Mouse (Mus musculus): ENCODE results near the gene Mettl2. TPM values are rescaled to one million over a fixed set of nuclear protein-coding genes. Genes with fewer than 3 reads are reported as not detected.

Gene Mettl2
- polyA plus RNA-seq, 1 experiment from 2014 or later: 22.3 TPM

DNA sequence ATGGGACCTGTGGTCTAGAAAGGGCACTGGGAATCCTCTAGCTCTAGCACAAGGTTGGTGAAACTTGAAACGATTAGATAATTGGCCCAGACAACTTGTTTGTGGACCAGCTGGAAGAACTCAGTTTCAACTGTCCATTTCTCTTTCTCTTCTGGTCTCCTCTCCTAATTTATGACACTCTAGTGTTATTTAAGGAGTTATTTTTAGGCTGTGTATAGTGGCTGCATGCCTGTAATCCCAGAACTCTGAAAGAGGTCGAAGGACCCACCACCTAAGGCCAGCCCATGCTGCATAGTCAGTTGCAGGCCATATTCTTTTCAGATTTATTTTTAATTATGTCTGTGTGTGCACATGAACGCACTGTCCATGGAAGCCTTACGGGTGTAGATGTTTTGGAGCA is 53.3 kb downstream of the Mettl2 start:
- DNase-seq (ENCODE audit: low spot score): peak; percentile 83
- Histone ChIP-seq H3K9ac (ENCODE audit: low read depth, low read length) (no peak overlapping the region), H3K36me3 (ENCODE audit: insufficient read depth, low read length) (peaks cover 4% of the 10 kb centered on the region; the same call in 1 of the 2 replicates), H3K27ac (peak overlapping the region; percentile 98), H3K4me2 (ENCODE audit: low read length) (peak overlapping the region; percentile 90), H3K4me1 (replicated peaks; ENCODE audit: insufficient read depth, low read length) (peaks cover 9% of the 10 kb centered on the region), H3K9me3 (replicated peaks; ENCODE audit: low read length) (no peaks in the 10 kb centered on the region), H3K27me3 (ENCODE audit: insufficient read depth, low read length) (no peaks in the 10 kb centered on the region), H3K4me3 (replicated peaks; ENCODE audit: low read depth, low read length) (peak overlapping the region; percentile 96)
- WGBS: 29% methylated on average over 4 of the region's 4 CpGs
- no peak for ATAC-seq (replicated peaks; ENCODE audit: low FRiP score, low read depth)
- no peak for TF ChIP-seq CTCF (IDR thresholded peaks at IDR 0.05; ENCODE audit: low read depth)

DNA sequence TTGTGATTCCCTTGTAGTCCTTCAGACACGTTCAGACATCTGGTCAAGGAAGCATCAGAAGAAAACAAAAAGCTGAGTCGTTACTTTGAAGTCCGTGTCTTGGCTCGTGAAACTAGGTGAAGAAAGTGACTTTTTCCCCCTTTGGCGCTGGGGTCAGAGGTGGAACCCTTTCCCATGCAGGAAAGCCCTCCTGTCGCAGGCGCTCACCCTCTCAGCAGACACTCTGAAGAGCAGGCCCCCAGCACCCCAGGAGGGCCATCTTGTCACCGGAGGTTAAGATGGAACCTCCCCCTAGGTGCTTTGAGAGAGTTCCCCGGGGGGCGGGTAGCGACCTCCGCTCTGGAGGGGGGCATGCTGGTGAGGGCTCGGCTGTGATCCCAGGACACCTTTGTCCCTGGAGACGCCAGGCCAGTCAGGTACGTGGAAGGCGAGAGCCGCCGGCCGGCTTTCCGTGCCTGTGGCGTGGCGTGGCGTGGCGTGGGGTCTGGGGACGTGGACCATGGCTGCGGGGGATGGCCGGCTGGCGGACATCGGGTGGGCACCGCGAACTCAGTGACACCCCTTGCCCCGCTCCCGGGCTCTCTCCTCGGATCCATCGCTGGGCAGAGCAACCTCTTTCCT is 54.4 kb downstream of the Mettl2 start:
- ATAC-seq (replicated peaks; ENCODE audit: low FRiP score, low read depth) (peak; percentile 35), DNase-seq (ENCODE audit: low spot score) (peak; percentile 47)
- no peaks in the 10 kb centered on the region for H3K9me3 ChIP-seq (replicated peaks; ENCODE audit: low read length)
- TF ChIP-seq CTCF (IDR thresholded peaks at IDR 0.05; ENCODE audit: low read depth): no peak
- WGBS: under 1% methylated on average over 34 of the region's 35 CpGs
- H3K4me1 ChIP-seq (replicated peaks; ENCODE audit: insufficient read depth, low read length): peaks cover 9% of the 10 kb centered on the region
- peak overlapping the region; percentile 100 for H3K9ac ChIP-seq (ENCODE audit: low read depth, low read length)
- H3K27me3 ChIP-seq (ENCODE audit: insufficient read depth, low read length): no peaks in the 10 kb centered on the region
- peaks cover 9% of the 10 kb centered on the region for H3K36me3 ChIP-seq (ENCODE audit: insufficient read depth, low read length)
- H3K27ac ChIP-seq: peak overlapping the region; percentile 98
- H3K4me2 ChIP-seq (ENCODE audit: low read length): peak overlapping the region; percentile 90
- peak overlapping the region; percentile 96 for H3K4me3 ChIP-seq (replicated peaks; ENCODE audit: low read depth, low read length)

DNA sequence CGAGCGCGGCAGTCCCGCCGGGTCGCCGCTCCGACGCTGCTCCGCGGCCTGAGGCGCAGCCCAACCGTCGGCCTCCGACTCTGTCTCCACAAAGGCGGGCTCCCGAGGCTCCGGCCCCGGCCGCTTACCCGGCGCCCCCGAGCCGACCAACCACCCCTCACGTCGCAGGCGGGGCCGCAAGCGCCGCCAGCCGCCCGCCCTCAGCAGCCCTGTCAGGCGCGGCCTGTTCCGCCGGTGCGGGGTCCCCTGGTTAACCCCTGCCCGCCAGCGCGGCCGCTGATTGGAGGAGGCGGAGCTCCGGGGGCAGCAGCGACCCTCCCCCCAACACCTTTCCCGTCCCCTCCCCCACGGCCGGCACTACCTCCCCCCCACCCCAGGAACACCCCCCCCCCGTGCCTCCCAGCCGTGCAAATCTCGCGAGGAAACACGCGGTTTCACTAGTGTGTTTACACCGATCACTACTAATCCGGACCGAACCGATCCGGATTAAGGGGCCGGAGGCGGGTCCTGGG is 55.0 kb downstream of the Mettl2 start:
- H3K9ac ChIP-seq (ENCODE audit: low read depth, low read length): peak overlapping the region; percentile 100
- no peaks in the 10 kb centered on the region for H3K27me3 ChIP-seq (ENCODE audit: insufficient read depth, low read length)
- no peaks in the 10 kb centered on the region for H3K9me3 ChIP-seq (replicated peaks; ENCODE audit: low read length)
- TF ChIP-seq CTCF (IDR thresholded peaks at IDR 0.05; ENCODE audit: low read depth): no peak
- ATAC-seq (replicated peaks; ENCODE audit: low FRiP score, low read depth) (peak; percentile 97), DNase-seq (ENCODE audit: low spot score) (peak; percentile 96)
- H3K4me2 ChIP-seq (ENCODE audit: low read length): peak overlapping the region; percentile 90
- H3K4me3 ChIP-seq (replicated peaks; ENCODE audit: low read depth, low read length): peak overlapping the region; percentile 96
- H3K36me3 ChIP-seq (ENCODE audit: insufficient read depth, low read length): peaks cover 9% of the 10 kb centered on the region
- peak overlapping the region; percentile 98 for H3K27ac ChIP-seq
- 0% methylated on average over 46 of the region's 60 CpGs for WGBS
- peaks cover 9% of the 10 kb centered on the region for H3K4me1 ChIP-seq (replicated peaks; ENCODE audit: insufficient read depth, low read length)

DNA sequence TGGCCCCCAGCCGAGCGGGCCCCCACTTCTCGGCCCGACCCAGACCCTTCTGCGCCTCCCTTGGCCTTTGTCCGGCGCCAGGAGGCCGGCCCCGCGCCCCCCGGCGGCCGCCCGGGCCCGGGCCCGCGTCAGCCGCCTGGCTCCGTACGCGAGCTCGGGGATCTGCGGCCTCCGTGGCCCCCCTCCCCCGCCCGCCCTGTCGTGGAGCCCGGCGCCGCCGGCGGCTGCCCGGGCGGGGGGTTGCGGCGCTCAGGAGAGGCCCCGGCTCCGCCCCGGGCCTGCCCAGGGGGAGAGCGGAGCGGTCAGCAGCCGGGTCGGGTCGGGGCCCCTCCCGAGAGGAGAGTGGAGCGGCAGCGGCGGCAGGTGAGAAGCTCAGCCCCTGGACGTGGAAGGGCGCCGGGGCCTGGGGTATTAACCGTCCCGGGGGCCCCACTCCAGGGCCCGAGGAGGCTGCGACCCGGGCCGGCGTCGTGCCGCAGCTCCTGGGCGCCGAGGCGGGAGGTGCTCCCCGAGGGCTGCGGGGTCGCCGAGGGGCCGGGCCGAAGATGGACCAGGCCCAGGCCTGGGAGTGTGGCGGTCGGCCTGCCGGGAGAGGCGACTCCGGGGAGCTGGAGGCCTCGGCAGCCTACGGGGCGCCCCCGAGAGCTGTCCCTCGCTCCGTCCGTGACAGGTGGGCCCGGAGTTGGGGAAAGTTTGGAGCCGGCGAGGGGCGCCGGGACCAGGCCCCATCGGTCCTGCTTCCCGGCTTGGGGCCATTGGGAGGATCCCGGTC is 55.6 kb downstream of the Mettl2 start:
- Histone ChIP-seq H3K36me3 (ENCODE audit: insufficient read depth, low read length) (peaks cover 9% of the 10 kb centered on the region), H3K27ac (peak overlapping the region; percentile 98), H3K9ac (ENCODE audit: low read depth, low read length) (peak overlapping the region; percentile 100), H3K4me1 (replicated peaks; ENCODE audit: insufficient read depth, low read length) (peaks cover 9% of the 10 kb centered on the region), H3K4me3 (replicated peaks; ENCODE audit: low read depth, low read length) (peak overlapping the region; percentile 96), H3K9me3 (replicated peaks; ENCODE audit: low read length) (no peaks in the 10 kb centered on the region), H3K27me3 (ENCODE audit: insufficient read depth, low read length) (no peaks in the 10 kb centered on the region), H3K4me2 (ENCODE audit: low read length) (peak overlapping the region; percentile 90)
- no peak for TF ChIP-seq CTCF (IDR thresholded peaks at IDR 0.05; ENCODE audit: low read depth)
- WGBS: 5% methylated on average over 64 of the region's 89 CpGs
- ATAC-seq (replicated peaks; ENCODE audit: low FRiP score, low read depth) (peak; percentile 3; the same call in 1 of the 2 replicates), DNase-seq (ENCODE audit: low spot score) (peak; percentile 37)

DNA sequence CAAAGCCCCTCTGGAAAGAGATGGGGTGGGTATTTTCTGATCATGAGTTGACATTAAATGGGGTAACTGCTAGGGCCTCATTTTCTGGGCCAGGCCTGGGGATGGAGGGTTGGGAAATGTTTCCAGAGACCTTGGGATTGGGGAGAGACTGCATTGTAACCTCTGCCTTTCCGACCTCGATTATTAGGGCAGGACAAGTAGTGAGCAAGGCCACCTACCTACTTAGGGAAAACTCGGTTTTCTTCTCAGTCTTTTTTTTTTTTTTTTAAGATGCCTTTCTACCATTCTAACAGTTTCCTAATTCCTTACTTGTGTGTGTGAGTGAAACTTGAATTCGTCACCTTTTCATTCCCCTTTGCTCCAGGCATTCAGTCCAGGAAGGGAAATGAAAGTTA is 56.2 kb downstream of the Mettl2 start:
- Histone ChIP-seq H3K4me3 (replicated peaks; ENCODE audit: low read depth, low read length) (peak overlapping the region; percentile 96), H3K9ac (ENCODE audit: low read depth, low read length) (peak overlapping the region; percentile 100), H3K4me1 (replicated peaks; ENCODE audit: insufficient read depth, low read length) (peaks cover 9% of the 10 kb centered on the region), H3K4me2 (ENCODE audit: low read length) (peak overlapping the region; percentile 90), H3K9me3 (replicated peaks; ENCODE audit: low read length) (no peaks in the 10 kb centered on the region), H3K27me3 (ENCODE audit: insufficient read depth, low read length) (no peaks in the 10 kb centered on the region), H3K36me3 (ENCODE audit: insufficient read depth, low read length) (peaks cover 9% of the 10 kb centered on the region), H3K27ac (peak overlapping the region; percentile 98)
- ATAC-seq (replicated peaks; ENCODE audit: low FRiP score, low read depth) (no peak), DNase-seq (ENCODE audit: low spot score) (no peak)
- 3% methylated on average over 4 of the region's 4 CpGs for WGBS
- TF ChIP-seq CTCF (IDR thresholded peaks at IDR 0.05; ENCODE audit: low read depth): no peak

DNA sequence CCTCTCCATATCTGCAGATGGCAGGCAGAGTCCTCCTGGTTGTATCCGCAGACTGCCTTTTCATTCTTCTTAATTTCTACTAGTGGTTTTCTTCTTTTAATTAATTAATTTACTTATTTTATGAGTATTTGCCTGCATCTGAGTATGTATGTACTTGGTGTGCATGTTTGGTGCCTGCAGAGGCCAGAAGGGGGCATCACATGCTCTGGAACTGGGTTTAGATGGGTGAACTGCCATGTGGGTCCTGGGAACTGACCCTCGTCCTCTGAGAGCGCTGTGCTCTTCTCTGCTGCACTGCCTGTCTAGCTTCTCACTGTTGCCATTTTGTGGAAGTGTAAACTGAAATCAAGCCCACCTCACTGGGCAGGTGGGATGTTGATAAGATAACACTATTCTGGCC is 58.5 kb downstream of the Mettl2 start:
- H3K4me1 ChIP-seq (replicated peaks; ENCODE audit: insufficient read depth, low read length): peaks cover 5% of the 10 kb centered on the region; the same call in 1 of the 2 replicates
- peak; percentile 29 for TF ChIP-seq CTCF (IDR thresholded peaks at IDR 0.05; ENCODE audit: low read depth)
- no peak for DNase-seq (ENCODE audit: low spot score)

More for the DNA sequence above, 58.5 kb downstream of the Mettl2 start:
- no peak overlapping the region for H3K4me2 ChIP-seq (ENCODE audit: low read length)
- 89% methylated on average over 3 of the region's 3 CpGs for WGBS
- no peaks in the 10 kb centered on the region for H3K9me3 ChIP-seq (replicated peaks; ENCODE audit: low read length)
- no peak overlapping the region for H3K4me3 ChIP-seq (replicated peaks; ENCODE audit: low read depth, low read length)
- no peak overlapping the region for H3K9ac ChIP-seq (ENCODE audit: low read depth, low read length)
- H3K27me3 ChIP-seq (ENCODE audit: insufficient read depth, low read length): no peaks in the 10 kb centered on the region
- no peak for ATAC-seq (replicated peaks; ENCODE audit: low FRiP score, low read depth)
- peaks cover 9% of the 10 kb centered on the region for H3K36me3 ChIP-seq (ENCODE audit: insufficient read depth, low read length)
- H3K27ac ChIP-seq: no peak overlapping the region

Other genes starting within 250 kb of the Mettl2 start
- gene Efcab3, start 62.8 kb upstream of the Mettl2 start, polyA plus RNA-seq (2015; fragmentation: Nextera tagmentation; extraction: Ambion mirVana): not detected in 2 replicates
- gene Gm10842, start 20.5 kb downstream of the Mettl2 start, polyA plus RNA-seq (2015; fragmentation: Nextera tagmentation; extraction: Ambion mirVana): not detected in 2 replicates
- 17.5 and 18.8 TPM in 2 replicates for gene Tlk2, start 52.4 kb downstream of the Mettl2 start, polyA plus RNA-seq (2015; fragmentation: Nextera tagmentation; extraction: Ambion mirVana)
- 9.5 TPM in 2 replicates for gene Mrc2, start 166.2 kb downstream of the Mettl2 start, polyA plus RNA-seq (2015; fragmentation: Nextera tagmentation; extraction: Ambion mirVana)